Mouse (Mus musculus): ENCODE measurements at regions not wholly inside any gene's neighbourhood (a gene's known extent, or its start where the extent isn't known, plus 50 kb on each side); places are given as distances from the start of the nearest gene placed in this dataset.

- no peak overlapping the region for H3K27ac ChIP-seq (ENCODE audit: insufficient read depth, low read depth, low read length, poor library complexity, severe bottlenecking)
- H3K9ac ChIP-seq (ENCODE audit: insufficient read depth, low read depth, low read length, poor library complexity, severe bottlenecking) = no peak overlapping the region
- no peaks in the 10 kb centered on the region for H3K4me1 ChIP-seq (ENCODE audit: control insufficient read depth in 2 of 2, insufficient read depth in 2 of 2, low read length in 2 of 2, poor library complexity in 1 of 2)
- H3K9me3 ChIP-seq (ENCODE audit: control insufficient read depth, insufficient read depth, low read depth, low read length) = no peaks in the 10 kb centered on the region
- DNase-seq (ENCODE audit: low read depth, low spot score) = no peak
- TF ChIP-seq MAFK (IDR thresholded peaks at IDR 0.05; ENCODE audit: insufficient read depth, low read depth, low read length) (no peak), CHD2 (IDR thresholded peaks at IDR 0.05; ENCODE audit: low read depth, low read length) (no peak), HCFC1 (IDR thresholded peaks at IDR 0.05; ENCODE audit: borderline replicate concordance, insufficient read depth, low read length) (no peak), ZNF384 (IDR thresholded peaks at IDR 0.05; ENCODE audit: low read depth, low read length) (no peak), ZC3H11A (IDR thresholded peaks at IDR 0.05; ENCODE audit: borderline replicate concordance, low read depth, low read length) (no peak)
- H3K4me3 ChIP-seq (ENCODE audit: insufficient read depth in 1 of 2, low read depth in 1 of 2, low read length in 2 of 2, poor library complexity in 1 of 2, severe bottlenecking in 1 of 2) = no peak overlapping the region
- in situ Hi-C loops (cut with MboI; ENCODE audit: low sequenced_read_pairs in 2 of 2, unreplicated experiment in 2 of 2) = no loop called here
- H3K36me3 ChIP-seq (ENCODE audit: control insufficient read depth, insufficient read depth, low read length, poor library complexity, severe bottlenecking) = no peaks in the 10 kb centered on the region
Measured at GRCm38 (mm10) chr1:148689618-148690017, 1271.5 kb downstream of the Pla2g4a start.

GRCm38 (mm10) chr1:148675516-148675915, 1285.6 kb downstream of the Pla2g4a start:
- no peak overlapping the region for H3K9ac ChIP-seq (ENCODE audit: insufficient read depth, low read depth, low read length, poor library complexity, severe bottlenecking)
- no peaks in the 10 kb centered on the region for H3K4me1 ChIP-seq (ENCODE audit: control insufficient read depth in 2 of 2, insufficient read depth in 2 of 2, low read length in 2 of 2, poor library complexity in 1 of 2)
- no peaks in the 10 kb centered on the region for H3K9me3 ChIP-seq (ENCODE audit: control insufficient read depth, insufficient read depth, low read depth, low read length)
- TF ChIP-seq CHD2 (IDR thresholded peaks at IDR 0.05; ENCODE audit: low read depth, low read length) (no peak), HCFC1 (IDR thresholded peaks at IDR 0.05; ENCODE audit: borderline replicate concordance, insufficient read depth, low read length) (no peak), MAFK (IDR thresholded peaks at IDR 0.05; ENCODE audit: insufficient read depth, low read depth, low read length) (no peak), ZNF384 (IDR thresholded peaks at IDR 0.05; ENCODE audit: low read depth, low read length) (no peak), ZC3H11A (IDR thresholded peaks at IDR 0.05; ENCODE audit: borderline replicate concordance, low read depth, low read length) (no peak)
- no peak overlapping the region for H3K4me3 ChIP-seq (ENCODE audit: insufficient read depth in 1 of 2, low read depth in 1 of 2, low read length in 2 of 2, poor library complexity in 1 of 2, severe bottlenecking in 1 of 2)
- no peak overlapping the region for H3K27ac ChIP-seq (ENCODE audit: insufficient read depth, low read depth, low read length, poor library complexity, severe bottlenecking)
- no peak for DNase-seq (ENCODE audit: low read depth, low spot score)
- H3K36me3 ChIP-seq (ENCODE audit: control insufficient read depth, insufficient read depth, low read length, poor library complexity, severe bottlenecking) = no peaks in the 10 kb centered on the region
- in situ Hi-C loops (cut with MboI; ENCODE audit: low sequenced_read_pairs in 2 of 2, unreplicated experiment in 2 of 2) = no loop called here

GRCm38 (mm10) chr1:148664409-148664808, 1296.7 kb downstream of the Pla2g4a start:
- Histone ChIP-seq H3K36me3 (ENCODE audit: control insufficient read depth, insufficient read depth, low read length, poor library complexity, severe bottlenecking) (no peaks in the 10 kb centered on the region), H3K4me3 (ENCODE audit: insufficient read depth in 1 of 2, low read depth in 1 of 2, low read length in 2 of 2, poor library complexity in 1 of 2, severe bottlenecking in 1 of 2) (no peak overlapping the region), H3K9ac (ENCODE audit: insufficient read depth, low read depth, low read length, poor library complexity, severe bottlenecking) (no peak overlapping the region), H3K9me3 (ENCODE audit: control insufficient read depth, insufficient read depth, low read depth, low read length) (no peaks in the 10 kb centered on the region), H3K4me1 (ENCODE audit: control insufficient read depth in 2 of 2, insufficient read depth in 2 of 2, low read length in 2 of 2, poor library complexity in 1 of 2) (no peaks in the 10 kb centered on the region), H3K27ac (ENCODE audit: insufficient read depth, low read depth, low read length, poor library complexity, severe bottlenecking) (no peak overlapping the region)
- in situ Hi-C loops (cut with MboI; ENCODE audit: low sequenced_read_pairs in 2 of 2, unreplicated experiment in 2 of 2) = no loop called here
- TF ChIP-seq MAFK (IDR thresholded peaks at IDR 0.05; ENCODE audit: insufficient read depth, low read depth, low read length) (no peak), ZNF384 (IDR thresholded peaks at IDR 0.05; ENCODE audit: low read depth, low read length) (no peak), CHD2 (IDR thresholded peaks at IDR 0.05; ENCODE audit: low read depth, low read length) (no peak), ZC3H11A (IDR thresholded peaks at IDR 0.05; ENCODE audit: borderline replicate concordance, low read depth, low read length) (no peak), HCFC1 (IDR thresholded peaks at IDR 0.05; ENCODE audit: borderline replicate concordance, insufficient read depth, low read length) (no peak)
- no peak for DNase-seq (ENCODE audit: low read depth, low spot score)

- in situ Hi-C loops (cut with MboI; ENCODE audit: low sequenced_read_pairs in 2 of 2, unreplicated experiment in 2 of 2) = no loop called here
- TF ChIP-seq HCFC1 (IDR thresholded peaks at IDR 0.05; ENCODE audit: borderline replicate concordance, insufficient read depth, low read length) = no peak
- TF ChIP-seq CHD2 (IDR thresholded peaks at IDR 0.05; ENCODE audit: low read depth, low read length) = no peak
- TF ChIP-seq ZC3H11A (IDR thresholded peaks at IDR 0.05; ENCODE audit: borderline replicate concordance, low read depth, low read length) = no peak
- DNase-seq (ENCODE audit: low read depth, low spot score) = no peak
- H3K36me3 ChIP-seq (ENCODE audit: control insufficient read depth, insufficient read depth, low read length, poor library complexity, severe bottlenecking) = no peaks in the 10 kb centered on the region
- no peak overlapping the region for H3K27ac ChIP-seq (ENCODE audit: insufficient read depth, low read depth, low read length, poor library complexity, severe bottlenecking)
- H3K4me1 ChIP-seq (ENCODE audit: control insufficient read depth in 2 of 2, insufficient read depth in 2 of 2, low read length in 2 of 2, poor library complexity in 1 of 2) = no peaks in the 10 kb centered on the region
- H3K9ac ChIP-seq (ENCODE audit: insufficient read depth, low read depth, low read length, poor library complexity, severe bottlenecking) = no peak overlapping the region
- H3K9me3 ChIP-seq (ENCODE audit: control insufficient read depth, insufficient read depth, low read depth, low read length) = no peaks in the 10 kb centered on the region
- H3K4me3 ChIP-seq (ENCODE audit: insufficient read depth in 1 of 2, low read depth in 1 of 2, low read length in 2 of 2, poor library complexity in 1 of 2, severe bottlenecking in 1 of 2) = no peak overlapping the region
Measured at GRCm38 (mm10) chr1:148656990-148657389, 1304.1 kb downstream of the Pla2g4a start.
